Mouse (Mus musculus): Measurements from ENCODE around the gene Tmprss7.

DNA sequence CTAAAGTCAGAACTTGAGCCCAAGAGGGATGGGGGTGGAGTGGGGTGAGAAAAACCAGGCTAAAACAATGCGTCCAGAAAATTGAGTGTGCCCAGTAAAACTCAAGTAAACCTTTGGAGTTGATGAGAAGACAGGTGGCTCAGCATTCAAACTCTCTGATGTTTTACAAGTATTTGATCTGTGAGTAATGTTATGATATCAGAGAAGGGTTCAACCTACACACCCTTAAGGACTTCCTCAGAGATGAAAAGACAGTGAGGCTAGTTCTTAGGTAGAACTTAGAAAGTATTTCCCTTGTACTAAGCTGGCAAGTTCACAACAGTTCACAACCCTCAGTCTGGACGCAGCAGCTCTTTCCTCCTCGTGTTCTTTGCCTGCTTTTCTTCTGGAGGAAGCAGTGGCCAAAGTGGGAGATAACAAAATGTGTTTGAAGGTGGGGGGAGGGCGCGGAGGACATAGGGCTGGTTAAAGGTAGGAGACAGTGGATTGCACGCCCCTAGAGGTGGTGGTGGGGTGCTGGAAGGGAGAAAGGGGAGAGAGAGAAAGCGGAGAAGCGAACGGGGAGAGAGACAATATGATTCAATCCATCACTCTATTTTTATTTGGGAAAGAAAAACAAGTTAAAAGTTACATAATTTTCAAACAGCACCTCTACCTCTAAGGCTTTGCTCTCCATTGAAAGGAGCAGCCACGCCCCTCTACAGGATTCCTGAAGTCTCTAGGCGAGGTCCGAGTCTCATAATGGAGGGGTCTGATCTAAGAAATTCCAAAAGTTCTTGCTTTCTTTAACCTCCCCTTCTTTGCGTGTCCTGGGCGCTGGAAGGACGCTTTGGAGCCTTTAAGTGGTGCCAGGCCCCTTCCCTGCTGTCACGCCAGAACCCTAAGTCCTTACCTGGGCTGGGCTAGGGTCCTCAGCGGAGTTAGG lies 40.2 kb downstream of the Tmprss7 start:
- no peak for TF ChIP-seq CTCF (IDR thresholded peaks at IDR 0.05)
- no peak for TF ChIP-seq POLR2A (IDR thresholded peaks at IDR 0.05; ENCODE audit: insufficient read depth, low read depth, low read length)
- TF ChIP-seq EP300 (IDR thresholded peaks at IDR 0.05; ENCODE audit: insufficient read depth, low read depth, low read length): no peak
